In genomic region chr2:105226297-105226958, GRCm38 (mm10) we compare ENCODE assay signal across 24 mouse cellular contexts. TPM values are rescaled to one million over a fixed set of nuclear protein-coding genes. Genes with fewer than 3 reads are reported as not detected.
DNase-seq lines count a peak whose midpoint lies in the region; ATAC-seq and TF ChIP-seq lines count a peak whose summit lies in the region.
"Had no signal": no experiment of that assay in that cellular context is flagged by ENCODE, and none has a peak within 500 bp of the region (broad histone marks: within the 10 kb centered on the region; RNA-seq: fewer than 3 reads in every experiment).

No protein-coding gene starts in this region.

- TF ChIP-seq EP300 in heart, adult 2 months (IDR thresholded peaks at IDR 0.05; ENCODE audit: insufficient read depth, low read depth, low read length) = no peak
- TF ChIP-seq EP300 in heart, postnatal 0 days (IDR thresholded peaks at IDR 0.05; ENCODE audit: low read depth) = no peak

- intact Hi-C loops in heart, adult 2 months (cut with DNase I) = loop anchor here (5.0 kb wide), 1 partner anchor 99 kb away; the partner anchor contains the start of gene Wt1

- no peaks in the 10 kb centered on the region for H3K9me3 ChIP-seq in heart, embryonic 13.5 days
- H3K9me3 ChIP-seq in kidney, postnatal 0 days (replicated peaks; ENCODE audit: low read length) = no peaks in the 10 kb centered on the region
- H3K9me3 ChIP-seq in heart, postnatal 0 days (replicated peaks; ENCODE audit: control insufficient read depth, low read length) = no peaks in the 10 kb centered on the region
- no peaks in the 10 kb centered on the region for H3K9me3 ChIP-seq in midbrain, embryonic 15.5 days
- H3K9me3 ChIP-seq: embryonic facial prominence, embryonic 10.5 days; hindbrain, embryonic 12.5 days; liver, embryonic 12.5 days; midbrain, embryonic 12.5 days; stomach, embryonic 15.5 days had no signal

- H3K36me3 ChIP-seq in heart, embryonic 13.5 days = no peaks in the 10 kb centered on the region
- H3K36me3 ChIP-seq in heart, adult 2 months (ENCODE audit: control insufficient read depth, insufficient read depth, low read length) = no peaks in the 10 kb centered on the region
- no peaks in the 10 kb centered on the region for H3K36me3 ChIP-seq in kidney, postnatal 0 days (ENCODE audit: insufficient read depth, low read length)
- H3K36me3 ChIP-seq in heart, postnatal 0 days (replicated peaks; ENCODE audit: control insufficient read depth, insufficient read depth, low read length) = no peaks in the 10 kb centered on the region
- H3K36me3 ChIP-seq in midbrain, embryonic 15.5 days (replicated peaks) = no peaks in the 10 kb centered on the region
- H3K36me3 ChIP-seq: embryonic facial prominence, embryonic 10.5 days; hindbrain, embryonic 12.5 days; liver, embryonic 12.5 days; midbrain, embryonic 12.5 days; stomach, embryonic 15.5 days had no signal

- H3K4me3 ChIP-seq in heart, embryonic 13.5 days = no peak overlapping the region
- H3K4me3 ChIP-seq in heart, adult 2 months = no peak overlapping the region
- H3K4me3 ChIP-seq in kidney, postnatal 0 days (replicated peaks; ENCODE audit: low read depth, low read length) = no peak overlapping the region
- no peak overlapping the region for H3K4me3 ChIP-seq in heart, postnatal 0 days (ENCODE audit: low read depth, low read length)
- no peak overlapping the region for H3K4me3 ChIP-seq in midbrain, embryonic 15.5 days
- H3K4me3 ChIP-seq: embryonic facial prominence, embryonic 10.5 days; gastrocnemius, adult 2 months; hindbrain, embryonic 12.5 days; left cerebral cortex, adult 2 months; liver, embryonic 12.5 days; midbrain, embryonic 12.5 days; myocyte; stomach, embryonic 15.5 days had no signal

- 12% methylated on average over 7 of the region's 7 CpGs for WGBS in heart, embryonic 13.5 days
- 30% methylated on average over 7 of the region's 7 CpGs for WGBS in heart, adult 2 months
- WGBS in kidney, postnatal 0 days = 29% methylated on average over 7 of the region's 7 CpGs
- 10% methylated on average over 7 of the region's 7 CpGs for WGBS in heart, postnatal 0 days
- WGBS in midbrain, embryonic 15.5 days = 66% methylated on average over 7 of the region's 7 CpGs

- no peak for TF ChIP-seq POLR2A in heart, adult 2 months (IDR thresholded peaks at IDR 0.05; ENCODE audit: insufficient read depth, low read depth, low read length)

- peaks cover 47% of the 10 kb centered on the region for H3K4me1 ChIP-seq in heart, embryonic 13.5 days
- H3K4me1 ChIP-seq in heart, adult 2 months (ENCODE audit: control insufficient read depth, insufficient read depth, low read length) = peaks cover 2% of the 10 kb centered on the region; the same call in 1 of the 2 replicates
- H3K4me1 ChIP-seq in kidney, postnatal 0 days (replicated peaks; ENCODE audit: insufficient read depth, low read length) = peaks cover 4% of the 10 kb centered on the region; the same call in 1 of the 2 replicates
- H3K4me1 ChIP-seq in heart, postnatal 0 days (ENCODE audit: control insufficient read depth, insufficient read depth) = peaks cover 31% of the 10 kb centered on the region
- H3K4me1 ChIP-seq in midbrain, embryonic 15.5 days = peaks cover 8% of the 10 kb centered on the region

- H3K79me2 ChIP-seq in heart, adult 2 months (replicated peaks; ENCODE audit: control insufficient read depth, insufficient read depth, low read length) = no peaks in the 10 kb centered on the region

- TF ChIP-seq CTCF in heart, adult 2 months (IDR thresholded peaks at IDR 0.05) = no peak
- TF ChIP-seq CTCF in kidney, postnatal 0 days (IDR thresholded peaks at IDR 0.05; ENCODE audit: low read depth) = no peak
- no peak for TF ChIP-seq CTCF in heart, postnatal 0 days (IDR thresholded peaks at IDR 0.05; ENCODE audit: low read depth)

- DNase-seq in heart, adult 2 months = no peak
- DNase-seq in kidney, postnatal 0 days (ENCODE audit: low spot score) = no peak
- no peak for DNase-seq in kidney, adult 8-10 months
- DNase-seq in heart, postnatal 0 days (ENCODE audit: low spot score) = no peak
- no peak for DNase-seq in cerebellum, postnatal 14 days
- DNase-seq: adrenal gland, adult 2 months; B cell, adult 2 months; cerebellum, adult 2 months; gastrocnemius, adult 2 months; kidney, postnatal 4 days; layer of hippocampus, adult 9-11 months; left cerebral cortex, postnatal 4 days; thymus, adult 18-20 months; thymus, postnatal 4 days had no signal

- peak overlapping the region; percentile 26 for H3K4me2 ChIP-seq in heart, embryonic 13.5 days
- H3K4me2 ChIP-seq in kidney, postnatal 0 days (ENCODE audit: low read length) = peak overlapping the region; percentile 14; the same call in 1 of the 2 replicates
- H3K4me2 ChIP-seq in heart, postnatal 0 days (ENCODE audit: low read depth, low read length) = peak overlapping the region; percentile 9; the same call in 1 of the 2 replicates
- no peak overlapping the region for H3K4me2 ChIP-seq in midbrain, embryonic 15.5 days
- H3K4me2 ChIP-seq: hindbrain, embryonic 12.5 days; liver, embryonic 12.5 days; midbrain, embryonic 12.5 days; stomach, embryonic 15.5 days had no signal

- peak overlapping the region; percentile 65 for H3K27ac ChIP-seq in heart, embryonic 13.5 days (replicated peaks)
- no peak overlapping the region for H3K27ac ChIP-seq in heart, adult 2 months
- no peak overlapping the region for H3K27ac ChIP-seq in kidney, postnatal 0 days
- H3K27ac ChIP-seq in heart, postnatal 0 days (ENCODE audit: low read depth) = peak overlapping the region; percentile 31; the same call in 1 of the 2 replicates
- no peak overlapping the region for H3K27ac ChIP-seq in midbrain, embryonic 15.5 days
- H3K27ac ChIP-seq: embryonic facial prominence, embryonic 10.5 days; gastrocnemius, adult 2 months; hindbrain, embryonic 12.5 days; left cerebral cortex, adult 2 months; liver, embryonic 12.5 days; macrophage; midbrain, embryonic 12.5 days; stomach, embryonic 15.5 days had no signal

- H3K27me3 ChIP-seq in heart, embryonic 13.5 days (replicated peaks) = peaks cover 35% of the 10 kb centered on the region
- H3K27me3 ChIP-seq in heart, adult 2 months (ENCODE audit: control insufficient read depth, insufficient read depth, low read length) = no peaks in the 10 kb centered on the region
- H3K27me3 ChIP-seq in kidney, postnatal 0 days (ENCODE audit: insufficient read depth, low read length) = no peaks in the 10 kb centered on the region
- 0 out of 2 replicates have a peak, but pooled peaks cover 2% of the 10 kb centered on the region for H3K27me3 ChIP-seq in heart, postnatal 0 days (ENCODE audit: control insufficient read depth, insufficient read depth, low read length)
- peaks cover 26% of the 10 kb centered on the region for H3K27me3 ChIP-seq in midbrain, embryonic 15.5 days (replicated peaks)

- peak; percentile 14; the same call in 1 of the 2 replicates for ATAC-seq in heart, embryonic 13.5 days (ENCODE audit: extremely low read depth, insufficient number of reproducible peaks, low FRiP score, low TSS enrichment)
- no peak for ATAC-seq in kidney, postnatal 0 days (replicated peaks; ENCODE audit: low FRiP score, low read depth)
- ATAC-seq in heart, postnatal 0 days (ENCODE audit: insufficient read depth, low read depth) = peak; percentile 27; the same call in 1 of the 2 replicates
- no peak for ATAC-seq in midbrain, embryonic 15.5 days (replicated peaks)
- ATAC-seq: liver, embryonic 12.5 days had no signal

- H3K9ac ChIP-seq in heart, embryonic 13.5 days = no peak overlapping the region
- no peak overlapping the region for H3K9ac ChIP-seq in heart, adult 2 months (ENCODE audit: low read depth, low read length)
- H3K9ac ChIP-seq in kidney, postnatal 0 days (ENCODE audit: low read depth, low read length) = no peak overlapping the region
- no peak overlapping the region for H3K9ac ChIP-seq in heart, postnatal 0 days (replicated peaks; ENCODE audit: low read depth, low read length)
- no peak overlapping the region for H3K9ac ChIP-seq in midbrain, embryonic 15.5 days
- H3K9ac ChIP-seq: hindbrain, embryonic 12.5 days; liver, embryonic 12.5 days; midbrain, embryonic 12.5 days; stomach, embryonic 15.5 days had no signal

RNA-seq across cellular contexts. Expression of gene Them7, which starts 2.3 kb away (rescaled TPM):
- polyA plus RNA-seq in heart, embryonic 13.5 days (2015; fragmentation: Nextera tagmentation; extraction: Ambion mirVana) = 0.85 and 1.2 TPM in 2 replicates
- 1 to 10 TPM; 2.5 to 2.9 TPM for total RNA-seq in heart, adult 2 months (2021)
- 0.27 and 0.64 TPM in 2 replicates for polyA plus RNA-seq in heart, adult 2 months (2012; rRNA removed)
- polyA plus RNA-seq in kidney, postnatal 0 days (2015; fragmentation: Nextera tagmentation; extraction: Ambion mirVana) = 21.3 and 23.2 TPM in 2 replicates
- total RNA-seq in heart, postnatal 0 days (2014; rRNA removed; ENCODE audit: low replicate concordance) = 2.1 TPM in 1 of 2 replicates, not detected in the other
- 0.59 and 0.60 TPM in 2 replicates for polyA plus RNA-seq in heart, postnatal 0 days (2015; fragmentation: Nextera tagmentation; extraction: Ambion mirVana)
- polyA plus RNA-seq in midbrain, embryonic 15.5 days (2015; fragmentation: Nextera tagmentation; extraction: Ambion mirVana) = not detected in 2 replicates
- total RNA-seq: left cerebral cortex, adult 2 months; left cerebral cortex, postnatal 4 days had no signal
- polyA plus RNA-seq: macrophage, myocyte had no signal

Comparison
In these comparisons a context has a peak if more than half of its experiments do, and no peak if none do; other contexts are left out.
1. H3K27ac ChIP-seq: peak in heart, embryonic 13.5 days (single experiment) and heart, postnatal 0 days (single experiment); none in heart, adult 2 months (single experiment), kidney, postnatal 0 days (single experiment) and midbrain, embryonic 15.5 days (single experiment).
2. ATAC-seq: peak in heart, embryonic 13.5 days (single experiment) and heart, postnatal 0 days (single experiment); none in kidney, postnatal 0 days (single experiment) and midbrain, embryonic 15.5 days (single experiment).
3. RNA of gene Them7, which starts 2.3 kb away (polyA plus RNA-seq): 21.3 to 23.2 TPM in kidney, postnatal 0 days; 0.85 to 1.2 TPM in heart, embryonic 13.5 days, 0.59 to 0.60 TPM in heart, postnatal 0 days, 0.27 to 0.64 TPM in heart, adult 2 months and not detected in midbrain, embryonic 15.5 days; every median in the first group is over 10 times any median in the second.